Mouse (Mus musculus) Muller cell, postnatal 12 days (primary cell): Measurements from ENCODE around the gene Gm20908.
"Not testable (repeated sequence)": the region's sequence is repeated elsewhere in the genome, so short reads cannot be mapped to it uniquely, and the experiment has no call there.

Experiments used
- DNase-seq: peaks from one replicate; pipeline ENCODE4 v3.0.0-alpha.2; 2015; ENCODE audit errors: inconsistent ontology term

Gm20908 gene

GRCm38 (mm10) chrY:64472966-64473365 lies at the start of gene Gm20908:
Gene Gm20908, plus strand, starts transcription at chrY:64473266.
- DNase-seq, result not testable (repeated sequence)
